Mouse (Mus musculus) limb, embryonic 15.5 days (tissue): Measurements from ENCODE around the gene Clic4. TPM values are rescaled to one million over a fixed set of nuclear protein-coding genes. Genes with fewer than 3 reads are reported as not detected.

Source experiments
- ATAC-seq: fragments of 200-750 bp; cut with Nextera tagmentation; 2 replicates; pipeline ENCODE4 v1.8.0; 2017; ENCODE audit warnings: low read depth, moderate TSS enrichment; ENCODE audit not compliant: insufficient number of reproducible peaks, low FRiP score, low TSS enrichment
- H3K27ac ChIP-seq: fragments of 300-500 bp; sonication (generic); 2 replicates; pipeline ENCODE4 v1.5.1; 2015; ENCODE audit warnings: moderate library complexity, mild to moderate bottlenecking, inconsistent platforms
- H3K27me3 ChIP-seq: fragments of 300-500 bp; sonication (generic); 2 replicates; pipeline ENCODE4 v1.6.1; 2015; ENCODE audit warnings: inconsistent platforms
- H3K36me3 ChIP-seq: fragments of 300-500 bp; sonication (generic); 2 replicates; pipeline ENCODE4 v1.6.1; 2015; ENCODE audit warnings: inconsistent platforms
- H3K4me1 ChIP-seq: fragments of 300-500 bp; sonication (generic); 2 replicates; pipeline ENCODE4 v1.6.1; 2015; ENCODE audit warnings: inconsistent platforms
- H3K4me2 ChIP-seq: fragments of 300-500 bp; sonication (generic); 2 replicates; pipeline ENCODE4 v1.6.1; 2015; ENCODE audit warnings: mild to moderate bottlenecking, inconsistent platforms
- H3K4me3 ChIP-seq: fragments of 300-500 bp; sonication (generic); 2 replicates; pipeline ENCODE4 v1.5.1; 2015; ENCODE audit warnings: mild to moderate bottlenecking, inconsistent platforms
- H3K9ac ChIP-seq: fragments of 300-500 bp; sonication (generic); 2 replicates; pipeline ENCODE4 v1.6.1; 2015; ENCODE audit warnings: inconsistent platforms
- H3K9me3 ChIP-seq: fragments of 300-500 bp; sonication (generic); 2 replicates; pipeline ENCODE4 v1.6.1; 2016; ENCODE audit warnings: inconsistent platforms
- WGBS: fragments of 180-500 bp; shearing (Covaris S2); methylation state at CpG from one replicate; pipeline ENCODE4 v1.1.7; 2015; 5-methylcytosine and 5-hydroxymethylcytosine counted together
- polyA plus RNA-seq: library from polyadenylated mRNA; unstranded; fragments of >200 nt; fragmentation: Nextera tagmentation; extraction: Ambion mirVana; gene quantifications from 2 replicates; pipeline ENCODE4 v1.2.1, GENCODE M21; 2015

The Clic4 gene
- polyA plus RNA-seq, 1 experiment from 2014 or later: 117 TPM

- Histone ChIP-seq H3K27ac (0 out of 2 replicates have a peak overlapping the region, but pooled peaks have one; percentile 22), H3K4me1 (peaks cover 21% of the 10 kb centered on the region), H3K27me3 (no peaks in the 10 kb centered on the region), H3K4me3 (no peak overlapping the region), H3K9ac (no peak overlapping the region), H3K36me3 (no peaks in the 10 kb centered on the region), H3K4me2 (no peak overlapping the region), H3K9me3 (no peaks in the 10 kb centered on the region)
- 46% methylated on average over 17 of the region's 17 CpGs for WGBS
- no peak for ATAC-seq
These were observed 34.5 kb upstream of the Clic4 start for GRCm38 (mm10) chr4:135306971-135307632.

- no peaks in the 10 kb centered on the region for H3K36me3 ChIP-seq
- ATAC-seq: no peak
- no peaks in the 10 kb centered on the region for H3K9me3 ChIP-seq
- H3K27ac ChIP-seq: no peak overlapping the region
- no peak overlapping the region for H3K9ac ChIP-seq
- WGBS: 57% methylated on average over 4 of the region's 4 CpGs
- no peak overlapping the region for H3K4me2 ChIP-seq
- H3K27me3 ChIP-seq: no peaks in the 10 kb centered on the region
- H3K4me3 ChIP-seq: no peak overlapping the region
- peaks cover 25% of the 10 kb centered on the region for H3K4me1 ChIP-seq
These were observed 33.9 kb upstream of the Clic4 start for GRCm38 (mm10) chr4:135306533-135306932.

GRCm38 (mm10) chr4:135302261-135302660 is 29.6 kb upstream of the Clic4 start:
- 79% methylated on average over 10 of the region's 10 CpGs for WGBS
- H3K27me3 ChIP-seq: no peaks in the 10 kb centered on the region

GRCm38 (mm10) chr4:135301166-135301565 is 28.6 kb upstream of the Clic4 start:
- 56% methylated on average over 3 of the region's 3 CpGs for WGBS
- no peaks in the 10 kb centered on the region for H3K36me3 ChIP-seq
- H3K27me3 ChIP-seq: no peaks in the 10 kb centered on the region
- peaks cover 26% of the 10 kb centered on the region for H3K4me1 ChIP-seq
- no peak overlapping the region for H3K4me3 ChIP-seq
- no peak for ATAC-seq
- no peaks in the 10 kb centered on the region for H3K9me3 ChIP-seq
- H3K4me2 ChIP-seq: no peak overlapping the region
- H3K9ac ChIP-seq: no peak overlapping the region
- H3K27ac ChIP-seq: no peak overlapping the region

More at GRCm38 (mm10) chr4:135302261-135302660, 29.6 kb upstream of the Clic4 start:
- no peak for ATAC-seq
- Histone ChIP-seq H3K4me3 (no peak overlapping the region), H3K27ac (no peak overlapping the region), H3K9ac (no peak overlapping the region), H3K9me3 (no peaks in the 10 kb centered on the region), H3K4me1 (peaks cover 24% of the 10 kb centered on the region), H3K36me3 (no peaks in the 10 kb centered on the region), H3K4me2 (no peak overlapping the region)

- Histone ChIP-seq H3K9me3 (no peaks in the 10 kb centered on the region), H3K9ac (no peak overlapping the region), H3K4me2 (no peak overlapping the region), H3K4me3 (no peak overlapping the region), H3K4me1 (peaks cover 26% of the 10 kb centered on the region), H3K27ac (no peak overlapping the region), H3K27me3 (no peaks in the 10 kb centered on the region), H3K36me3 (no peaks in the 10 kb centered on the region)
- 88% methylated on average over 26 of the region's 26 CpGs for WGBS
- ATAC-seq: no peak
These were observed 27.8 kb upstream of the Clic4 start for GRCm38 (mm10) chr4:135300248-135301041.

GRCm38 (mm10) chr4:135298680-135299079 is 26.1 kb upstream of the Clic4 start:
- H3K4me1 ChIP-seq: peaks cover 26% of the 10 kb centered on the region
- 79% methylated on average over 10 of the region's 10 CpGs for WGBS
- no peaks in the 10 kb centered on the region for H3K9me3 ChIP-seq
- peak overlapping the region; percentile 65 for H3K27ac ChIP-seq
- H3K36me3 ChIP-seq: no peaks in the 10 kb centered on the region
- no peak overlapping the region for H3K4me3 ChIP-seq
- H3K27me3 ChIP-seq: no peaks in the 10 kb centered on the region
- no peak for ATAC-seq
- H3K4me2 ChIP-seq: no peak overlapping the region
- no peak overlapping the region for H3K9ac ChIP-seq

- Histone ChIP-seq H3K4me1 (peaks cover 26% of the 10 kb centered on the region), H3K27ac (peak overlapping the region; percentile 65), H3K4me2 (0 out of 2 replicates have a peak overlapping the region, but pooled peaks have one; percentile 5), H3K9ac (no peak overlapping the region), H3K36me3 (no peaks in the 10 kb centered on the region), H3K9me3 (no peaks in the 10 kb centered on the region), H3K4me3 (no peak overlapping the region), H3K27me3 (no peaks in the 10 kb centered on the region)
- 54% methylated on average over 15 of the region's 15 CpGs for WGBS
- ATAC-seq: peak; percentile 84
These were observed 25.4 kb upstream of the Clic4 start for GRCm38 (mm10) chr4:135297931-135298546.

GRCm38 (mm10) chr4:135297146-135297545 is 24.5 kb upstream of the Clic4 start:
- no peak for ATAC-seq
- H3K36me3 ChIP-seq: no peaks in the 10 kb centered on the region
- H3K4me2 ChIP-seq: no peak overlapping the region
- 61% methylated on average over 7 of the region's 7 CpGs for WGBS
- H3K27ac ChIP-seq: peak overlapping the region; percentile 65
- H3K27me3 ChIP-seq: no peaks in the 10 kb centered on the region
- no peak overlapping the region for H3K9ac ChIP-seq
- no peak overlapping the region for H3K4me3 ChIP-seq
- H3K9me3 ChIP-seq: no peaks in the 10 kb centered on the region
- peaks cover 33% of the 10 kb centered on the region for H3K4me1 ChIP-seq

- no peaks in the 10 kb centered on the region for H3K9me3 ChIP-seq
- H3K27me3 ChIP-seq: no peaks in the 10 kb centered on the region
- H3K4me2 ChIP-seq: no peak overlapping the region
- no peak overlapping the region for H3K4me3 ChIP-seq
- H3K36me3 ChIP-seq: no peaks in the 10 kb centered on the region
- peaks cover 32% of the 10 kb centered on the region for H3K4me1 ChIP-seq
- no peak overlapping the region for H3K9ac ChIP-seq
- no peak overlapping the region for H3K27ac ChIP-seq
- no peak for ATAC-seq
These were observed 24.0 kb upstream of the Clic4 start for GRCm38 (mm10) chr4:135296565-135296964.

- Histone ChIP-seq H3K9me3 (no peaks in the 10 kb centered on the region), H3K27me3 (no peaks in the 10 kb centered on the region), H3K4me2 (no peak overlapping the region), H3K9ac (no peak overlapping the region), H3K36me3 (no peaks in the 10 kb centered on the region), H3K4me3 (no peak overlapping the region), H3K27ac (no peak overlapping the region), H3K4me1 (peaks cover 29% of the 10 kb centered on the region)
- no peak for ATAC-seq
- 86% methylated on average over 3 of the region's 3 CpGs for WGBS
These were observed 21.2 kb upstream of the Clic4 start for GRCm38 (mm10) chr4:135293813-135294212.

- H3K4me3 ChIP-seq: no peak overlapping the region
- peak; percentile 59; the same call in 1 of the 2 replicates for ATAC-seq
- H3K9ac ChIP-seq: no peak overlapping the region
- no peaks in the 10 kb centered on the region for H3K36me3 ChIP-seq
- no peaks in the 10 kb centered on the region for H3K27me3 ChIP-seq
- H3K27ac ChIP-seq: no peak overlapping the region
- 8% methylated on average over 12 of the region's 12 CpGs for WGBS
- no peaks in the 10 kb centered on the region for H3K9me3 ChIP-seq
- H3K4me1 ChIP-seq: peaks cover 21% of the 10 kb centered on the region
- peak overlapping the region; percentile 22; the same call in 1 of the 2 replicates for H3K4me2 ChIP-seq
These were observed 20.0 kb upstream of the Clic4 start for GRCm38 (mm10) chr4:135292477-135293089.
